Mouse (Mus musculus) lung, postnatal 0 days (tissue): ENCODE results near the gene Abr. TPM values are rescaled to one million over a fixed set of nuclear protein-coding genes. Genes with fewer than 3 reads are reported as not detected.

Experiments used
- ATAC-seq: fragments of 200-750 bp; cut with Nextera tagmentation; 2 replicates; pipeline ENCODE4 v1.8.0; 2017; ENCODE audit warnings: moderate library complexity
- DNase-seq: peaks from one replicate; pipeline ENCODE4 v3.0.0-alpha.2; 2016; ENCODE audit warnings: low spot score
- H3K27ac ChIP-seq: fragments of 300-500 bp; sonication (generic); 2 replicates; pipeline ENCODE4 v1.5.1; 2014; ENCODE audit warnings: antibody characterized with exemption, mild to moderate bottlenecking, low read length, mixed read lengths
- H3K27me3 ChIP-seq: fragments of 300-500 bp; sonication (generic); replicated peaks from 2 replicates; pipeline ENCODE4 v1.6.1; 2014; ENCODE audit warnings: low read length, mixed read lengths; ENCODE audit not compliant: insufficient read depth
- H3K36me3 ChIP-seq: fragments of 300-500 bp; sonication (generic); 2 replicates; pipeline ENCODE4 v1.6.1; 2014; ENCODE audit warnings: low read length, mixed read lengths; ENCODE audit not compliant: insufficient read depth
- H3K4me1 ChIP-seq: fragments of 300-500 bp; sonication (generic); 2 replicates; pipeline ENCODE4 v1.6.1; 2014; ENCODE audit warnings: antibody characterized with exemption, low read depth, low read length, mixed read lengths; ENCODE audit not compliant: insufficient read depth
- H3K4me2 ChIP-seq: fragments of 300-500 bp; sonication (generic); replicated peaks from 2 replicates; pipeline ENCODE4 v1.6.1; 2014; ENCODE audit warnings: low read depth, mild to moderate bottlenecking, low read length, moderate library complexity, mixed read lengths
- H3K4me3 ChIP-seq: fragments of 300-500 bp; sonication (generic); 2 replicates; pipeline ENCODE4 v1.5.1; 2014; ENCODE audit warnings: low read depth, low read length
- H3K9ac ChIP-seq: fragments of 300-500 bp; sonication (generic); replicated peaks from 2 replicates; pipeline ENCODE4 v1.6.1; 2014; ENCODE audit warnings: low read depth, mild to moderate bottlenecking
- H3K9me3 ChIP-seq: fragments of 300-500 bp; sonication (generic); 2 replicates; pipeline ENCODE4 v1.6.1; 2016; ENCODE audit warnings: low read length, mixed read lengths
- CTCF ChIP-seq: IDR thresholded peaks from 2 replicates; pipeline ENCODE4 v1.5.1; 2016; ENCODE audit warnings: antibody characterized with exemption, mild to moderate bottlenecking
- EP300 ChIP-seq: IDR thresholded peaks from 2 replicates; pipeline ENCODE4 v1.6.1; 2016; ENCODE audit warnings: antibody characterized with exemption, mild to moderate bottlenecking, control low read depth
- WGBS: fragments of 180-500 bp; shearing (Covaris S2); extraction: QIAGEN DNeasy Blood & Tissue Kit; methylation state at CpG from one replicate; pipeline ENCODE4 v1.1.7; 2014; 5-methylcytosine and 5-hydroxymethylcytosine counted together
- polyA plus RNA-seq: library from polyadenylated mRNA; unstranded; fragments of >200 nt; fragmentation: Nextera tagmentation; extraction: Ambion mirVana; gene quantifications from 2 replicates; pipeline ENCODE4 v1.2.1, GENCODE M21; 2015

The Abr gene
- polyA plus RNA-seq, 1 experiment from 2014 or later, result 17.2 TPM

GRCm38 (mm10) chr11:76562584-76562983 lies 59.5 kb downstream of the Abr start:
- Histone ChIP-seq H3K4me2 (no peak overlapping the region), H3K4me1 (no peaks in the 10 kb centered on the region), H3K4me3 (no peak overlapping the region), H3K27ac (no peak overlapping the region), H3K9ac (no peak overlapping the region), H3K27me3 (no peaks in the 10 kb centered on the region), H3K9me3 (no peaks in the 10 kb centered on the region), H3K36me3 (no peaks in the 10 kb centered on the region)
- ATAC-seq (no peak), DNase-seq (no peak)
- WGBS, result 52% methylated on average over 3 of the region's 3 CpGs
- TF ChIP-seq CTCF, result no peak
- no peak for TF ChIP-seq EP300

- H3K9ac ChIP-seq, result no peak overlapping the region
- no peak overlapping the region for H3K4me2 ChIP-seq
- WGBS, result 55% methylated on average over 3 of the region's 4 CpGs
- no peaks in the 10 kb centered on the region for H3K36me3 ChIP-seq
- H3K9me3 ChIP-seq, result no peaks in the 10 kb centered on the region
- H3K27me3 ChIP-seq, result no peaks in the 10 kb centered on the region
- no peaks in the 10 kb centered on the region for H3K4me1 ChIP-seq
- no peak overlapping the region for H3K27ac ChIP-seq
- no peak overlapping the region for H3K4me3 ChIP-seq
- TF ChIP-seq EP300 (no peak), CTCF (no peak)
- ATAC-seq (no peak), DNase-seq (no peak)
Measured at GRCm38 (mm10) chr11:76562165-76562564, 59.9 kb downstream of the Abr start.

DNA sequence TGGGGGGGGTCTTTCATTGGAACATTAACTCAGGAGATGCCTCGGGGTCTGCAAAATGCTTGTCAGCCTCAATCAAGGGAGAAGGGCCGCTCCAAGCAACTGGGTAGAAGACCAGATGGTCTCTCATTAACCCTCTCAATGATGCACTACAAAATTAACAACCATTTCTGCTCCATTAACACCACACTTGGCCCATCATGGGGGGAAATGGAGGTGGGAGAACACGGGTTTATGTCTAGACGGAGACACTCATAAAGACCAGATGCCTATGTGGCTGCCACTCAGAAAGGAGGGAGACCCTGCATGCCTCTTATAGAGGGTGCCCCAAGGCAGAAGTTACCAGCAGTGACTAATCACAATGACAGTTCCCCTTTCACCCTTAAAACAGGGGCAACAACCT lies 64.3 kb downstream of the Abr start:
- 76% methylated on average over 4 of the region's 4 CpGs for WGBS
- Histone ChIP-seq H3K4me1 (no peaks in the 10 kb centered on the region), H3K27ac (no peak overlapping the region), H3K9ac (no peak overlapping the region), H3K4me3 (no peak overlapping the region), H3K27me3 (no peaks in the 10 kb centered on the region), H3K36me3 (no peaks in the 10 kb centered on the region), H3K4me2 (no peak overlapping the region), H3K9me3 (no peaks in the 10 kb centered on the region)
- TF ChIP-seq EP300 (no peak), CTCF (no peak)
- no peak for DNase-seq
- ATAC-seq, result no peak

GRCm38 (mm10) chr11:76548153-76548721 lies 73.9 kb downstream of the Abr start:
- ATAC-seq, result no peak
- DNase-seq, result no peak
- Histone ChIP-seq H3K27me3 (no peaks in the 10 kb centered on the region), H3K4me2 (no peak overlapping the region), H3K27ac (no peak overlapping the region), H3K9ac (no peak overlapping the region), H3K36me3 (no peaks in the 10 kb centered on the region), H3K9me3 (no peaks in the 10 kb centered on the region), H3K4me3 (no peak overlapping the region), H3K4me1 (no peaks in the 10 kb centered on the region)
- no peak for TF ChIP-seq CTCF
- TF ChIP-seq EP300, result no peak
- 75% methylated on average over 4 of the region's 4 CpGs for WGBS

- H3K4me2 ChIP-seq, result no peak overlapping the region
- H3K9me3 ChIP-seq, result no peaks in the 10 kb centered on the region
- no peaks in the 10 kb centered on the region for H3K27me3 ChIP-seq
- no peak overlapping the region for H3K27ac ChIP-seq
- ATAC-seq (no peak), DNase-seq (no peak)
- H3K4me3 ChIP-seq, result no peak overlapping the region
- no peak overlapping the region for H3K9ac ChIP-seq
- no peaks in the 10 kb centered on the region for H3K36me3 ChIP-seq
- 63% methylated on average over 5 of the region's 5 CpGs for WGBS
- no peaks in the 10 kb centered on the region for H3K4me1 ChIP-seq
- TF ChIP-seq EP300, result no peak
- no peak for TF ChIP-seq CTCF
Measured at GRCm38 (mm10) chr11:76547420-76547819, 74.7 kb downstream of the Abr start.

DNA sequence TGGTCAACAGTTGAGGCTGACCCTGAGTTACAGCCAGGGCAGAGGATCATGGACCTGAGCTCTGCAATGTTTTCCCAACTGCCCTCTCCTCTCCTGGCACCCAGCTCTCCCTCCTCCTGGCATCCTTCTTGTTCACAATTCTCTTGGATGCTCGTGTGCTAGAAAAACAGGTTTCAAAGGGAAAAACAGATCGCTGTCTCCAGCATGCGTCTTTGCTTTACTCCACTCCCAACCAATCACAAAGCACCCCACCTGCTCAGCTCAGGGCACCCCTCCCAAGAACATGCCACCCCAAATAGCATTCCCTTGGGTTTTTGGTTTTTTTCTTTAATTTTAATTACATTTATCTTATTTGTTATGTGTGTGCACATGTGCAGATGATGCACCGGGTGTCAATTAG lies 75.7 kb downstream of the Abr start:
- H3K9me3 ChIP-seq, result no peaks in the 10 kb centered on the region
- no peak overlapping the region for H3K9ac ChIP-seq
- H3K27me3 ChIP-seq, result no peaks in the 10 kb centered on the region
- DNase-seq, result no peak
- no peak overlapping the region for H3K4me3 ChIP-seq
- no peak overlapping the region for H3K4me2 ChIP-seq
- H3K4me1 ChIP-seq, result no peaks in the 10 kb centered on the region
- no peak for ATAC-seq
- no peaks in the 10 kb centered on the region for H3K36me3 ChIP-seq
- no peak overlapping the region for H3K27ac ChIP-seq
- no peak for TF ChIP-seq EP300
- no peak for TF ChIP-seq CTCF
- WGBS, result 70% methylated on average over 4 of the region's 4 CpGs

- Histone ChIP-seq H3K36me3 (no peaks in the 10 kb centered on the region), H3K9me3 (no peaks in the 10 kb centered on the region), H3K27me3 (no peaks in the 10 kb centered on the region), H3K4me1 (no peaks in the 10 kb centered on the region), H3K9ac (no peak overlapping the region), H3K4me2 (no peak overlapping the region), H3K4me3 (no peak overlapping the region), H3K27ac (no peak overlapping the region)
- ATAC-seq, result no peak
- TF ChIP-seq EP300 (no peak), CTCF (no peak)
- 70% methylated on average over 5 of the region's 5 CpGs for WGBS
- no peak for DNase-seq
Measured at GRCm38 (mm10) chr11:76543300-76543699, 78.8 kb downstream of the Abr start.
